28 mouse cellular contexts compared by ENCODE assay signal in genomic region chr4:82940680-82941079, GRCm38 (mm10). TPM values are rescaled to one million over a fixed set of nuclear protein-coding genes. Genes with fewer than 3 reads are reported as not detected.
A peak's percentile ranks its signal among the peaks of the same experiment; 100 is the strongest.
DNase-seq lines count a peak whose midpoint lies in the region; ATAC-seq and TF ChIP-seq lines count a peak whose summit lies in the region.
"Had no signal": no experiment of that assay in that cellular context is flagged by ENCODE, and none has a peak within 500 bp of the region (broad histone marks: within the 10 kb centered on the region; RNA-seq: fewer than 3 reads in every experiment).

No protein-coding gene starts in this region.

- no peak overlapping the region for H3K4me3 ChIP-seq in forebrain, embryonic 13.5 days
- H3K4me3 ChIP-seq in forebrain, embryonic 14.5 days (ENCODE audit: low read depth, low read length): no peak overlapping the region
- no peak overlapping the region for H3K4me3 ChIP-seq in hindbrain, postnatal 0 days (ENCODE audit: low read length)
- no peak overlapping the region for H3K4me3 ChIP-seq in hindbrain, embryonic 13.5 days
- H3K4me3 ChIP-seq: embryonic facial prominence, embryonic 10.5 days; embryonic facial prominence, embryonic 13.5 days; erythroblast, embryonic 14.5 days; heart, adult 2 months; heart, embryonic 12.5 days; heart, embryonic 15.5 days had no signal

- no peaks in the 10 kb centered on the region for H3K9me3 ChIP-seq in forebrain, embryonic 13.5 days (replicated peaks)
- H3K9me3 ChIP-seq in forebrain, embryonic 14.5 days (replicated peaks; ENCODE audit: control insufficient read depth, low read length): no peaks in the 10 kb centered on the region
- no peaks in the 10 kb centered on the region for H3K9me3 ChIP-seq in hindbrain, postnatal 0 days (ENCODE audit: low read length)
- H3K9me3 ChIP-seq in hindbrain, embryonic 13.5 days: no peaks in the 10 kb centered on the region
- H3K9me3 ChIP-seq: embryonic facial prominence, embryonic 10.5 days; embryonic facial prominence, embryonic 13.5 days; heart, embryonic 12.5 days; heart, embryonic 15.5 days had no signal

- peaks cover 3% of the 10 kb centered on the region; the same call in 1 of the 2 replicates for H3K4me1 ChIP-seq in forebrain, embryonic 13.5 days
- H3K4me1 ChIP-seq in forebrain, embryonic 14.5 days (ENCODE audit: control insufficient read depth, insufficient read depth, low read length): peaks cover 3% of the 10 kb centered on the region; the same call in 1 of the 2 replicates
- H3K4me1 ChIP-seq in hindbrain, postnatal 0 days (ENCODE audit: insufficient read depth, low read length): peaks cover 3% of the 10 kb centered on the region; the same call in 1 of the 2 replicates
- H3K4me1 ChIP-seq in hindbrain, embryonic 13.5 days (replicated peaks): peaks cover 4% of the 10 kb centered on the region
- H3K4me1 ChIP-seq: embryonic facial prominence, embryonic 10.5 days; embryonic facial prominence, embryonic 13.5 days; heart, embryonic 12.5 days; heart, embryonic 15.5 days had no signal

- no peak overlapping the region for H3K9ac ChIP-seq in forebrain, embryonic 13.5 days
- no peak overlapping the region for H3K9ac ChIP-seq in forebrain, embryonic 14.5 days (ENCODE audit: low read length)
- H3K9ac ChIP-seq in hindbrain, postnatal 0 days (replicated peaks; ENCODE audit: low read length): no peak overlapping the region
- H3K9ac ChIP-seq in hindbrain, embryonic 13.5 days: no peak overlapping the region
- H3K9ac ChIP-seq: embryonic facial prominence, embryonic 13.5 days; heart, embryonic 12.5 days; heart, embryonic 15.5 days had no signal

- ATAC-seq in forebrain, embryonic 13.5 days: 0 out of 2 replicates have a peak, but pooled peaks have one; percentile 20
- no peak for ATAC-seq in forebrain, embryonic 14.5 days
- ATAC-seq in hindbrain, postnatal 0 days: peak; percentile 39; the same call in 1 of the 2 replicates
- ATAC-seq in hindbrain, embryonic 13.5 days (ENCODE audit: low FRiP score): no peak
- ATAC-seq: activated CD4-positive, CD25-positive, alpha-beta regulatory T cell, adult 4 months; intestine, postnatal 0 days had no signal

- TF ChIP-seq CTCF in hindbrain, postnatal 0 days (IDR thresholded peaks at IDR 0.05; ENCODE audit: low read depth): no peak

- WGBS in forebrain, embryonic 13.5 days: 85% methylated on average over 5 of the region's 5 CpGs
- 86% methylated on average over 5 of the region's 5 CpGs for WGBS in forebrain, embryonic 14.5 days
- WGBS in hindbrain, postnatal 0 days: 80% methylated on average over 5 of the region's 5 CpGs
- 84% methylated on average over 5 of the region's 5 CpGs for WGBS in hindbrain, embryonic 13.5 days

- H3K27ac ChIP-seq in forebrain, embryonic 13.5 days: no peak overlapping the region
- no peak overlapping the region for H3K27ac ChIP-seq in forebrain, embryonic 14.5 days (ENCODE audit: low read depth, low read length)
- no peak overlapping the region for H3K27ac ChIP-seq in hindbrain, postnatal 0 days
- H3K27ac ChIP-seq in hindbrain, embryonic 13.5 days: no peak overlapping the region
- H3K27ac ChIP-seq: embryonic facial prominence, embryonic 10.5 days; embryonic facial prominence, embryonic 13.5 days; heart, adult 2 months; heart, embryonic 15.5 days had no signal

- no peak for DNase-seq in forebrain, embryonic 14.5 days (ENCODE audit: low spot score)
- peak; percentile 5 for DNase-seq in heart, adult 11 months
- no peak for DNase-seq in heart, postnatal 25 days (ENCODE audit: low spot score)
- DNase-seq in hindbrain, postnatal 0 days (ENCODE audit: low spot score): no peak
- DNase-seq: adrenal gland, adult 8-10 months; adrenal gland, postnatal 25 days; cerebellum, adult 11-12 months; cerebellum, adult 8-10 months; cerebellum, postnatal 10 days; cerebellum, postnatal 36 days; embryo, embryonic 11 days; gastrocnemius, postnatal 25 days; heart, adult 2 months; heart, postnatal 10 days; heart, postnatal 4 days; kidney, adult 2 months had no signal

- H3K4me2 ChIP-seq in forebrain, embryonic 13.5 days: no peak overlapping the region
- H3K4me2 ChIP-seq in forebrain, embryonic 14.5 days (ENCODE audit: low read length): no peak overlapping the region
- no peak overlapping the region for H3K4me2 ChIP-seq in hindbrain, postnatal 0 days (ENCODE audit: low read depth, low read length)
- no peak overlapping the region for H3K4me2 ChIP-seq in hindbrain, embryonic 13.5 days
- H3K4me2 ChIP-seq: embryonic facial prominence, embryonic 13.5 days; heart, embryonic 12.5 days; heart, embryonic 15.5 days had no signal

- H3K36me3 ChIP-seq in forebrain, embryonic 13.5 days (ENCODE audit: poor library complexity, severe bottlenecking): no peaks in the 10 kb centered on the region
- H3K36me3 ChIP-seq in forebrain, embryonic 14.5 days (ENCODE audit: control insufficient read depth, insufficient read depth, low read length): no peaks in the 10 kb centered on the region
- H3K36me3 ChIP-seq in hindbrain, postnatal 0 days (ENCODE audit: insufficient read depth, low read length): no peaks in the 10 kb centered on the region
- H3K36me3 ChIP-seq in hindbrain, embryonic 13.5 days: no peaks in the 10 kb centered on the region
- H3K36me3 ChIP-seq: heart, embryonic 15.5 days had no signal

- H3K27me3 ChIP-seq in forebrain, embryonic 13.5 days: no peaks in the 10 kb centered on the region
- no peaks in the 10 kb centered on the region for H3K27me3 ChIP-seq in forebrain, embryonic 14.5 days (replicated peaks; ENCODE audit: control insufficient read depth, insufficient read depth, low read length)
- H3K27me3 ChIP-seq in hindbrain, postnatal 0 days (ENCODE audit: insufficient read depth, low read length): no peaks in the 10 kb centered on the region
- no peaks in the 10 kb centered on the region for H3K27me3 ChIP-seq in hindbrain, embryonic 13.5 days
- H3K27me3 ChIP-seq: embryonic facial prominence, embryonic 13.5 days; heart, embryonic 12.5 days; heart, embryonic 15.5 days had no signal

- intact Hi-C loops in heart, postnatal 25 days (cut with DNase I): no loop called here

RNA-seq across cellular contexts. Expression of gene Cer1, which starts 55.7 kb away (rescaled TPM):
- polyA plus RNA-seq in forebrain, embryonic 13.5 days (2015; fragmentation: Nextera tagmentation; extraction: Ambion mirVana): 0.20 and 0.22 TPM in 2 replicates
- polyA plus RNA-seq in forebrain, embryonic 14.5 days (2014; fragmentation: Nextera tagmentation; extraction: Ambion mirVana): 0.10 TPM in 1 of 2 replicates, not detected in the other
- not detected for total RNA-seq in heart, postnatal 25 days (2021)
- total RNA-seq in hindbrain, postnatal 0 days (2014; rRNA removed): not detected in 2 replicates
- polyA plus RNA-seq in hindbrain, postnatal 0 days (2015; fragmentation: Nextera tagmentation; extraction: Ambion mirVana): not detected in 2 replicates
- 0.14 TPM in 1 of 2 replicates, not detected in the other for polyA plus RNA-seq in hindbrain, embryonic 13.5 days (2015; fragmentation: Nextera tagmentation; extraction: Ambion mirVana)
- total RNA-seq: adrenal gland, adult 8-10 months; adrenal gland, postnatal 25 days; ES-E14; gastrocnemius, adult 8-10 months; gastrocnemius, postnatal 25 days; heart, adult 2 months; heart, postnatal 10 days; heart, postnatal 4 days had no signal
- polyA plus RNA-seq: activated CD4-positive, CD25-positive, alpha-beta regulatory T cell, adult 4 months; embryonic facial prominence, embryonic 10.5 days; erythroblast, embryonic 14.5 days; gonadal fat pad, adult 2 months; heart, adult 2 months; heart, embryonic 12.5 days; heart, embryonic 15.5 days; intestine, postnatal 0 days; kidney, adult 2 months had no signal

Comparison
In these comparisons a context has a peak if more than half of its experiments do, and no peak if none do; other contexts are left out.
1. ATAC-seq: peak in forebrain, embryonic 13.5 days (single experiment) and hindbrain, postnatal 0 days (single experiment); none in forebrain, embryonic 14.5 days (single experiment) and hindbrain, embryonic 13.5 days (single experiment).